Mouse (Mus musculus) lung, embryonic 14.5 days (tissue): ENCODE data around the gene Cdh23. TPM values are rescaled to one million over a fixed set of nuclear protein-coding genes. Genes with fewer than 3 reads are reported as not detected.

Source experiments
- ATAC-seq: fragments of 200-750 bp; cut with Nextera tagmentation; 2 replicates; pipeline ENCODE4 v1.8.0; 2017; ENCODE audit warnings: mild to moderate bottlenecking, moderate TSS enrichment, moderate library complexity; ENCODE audit not compliant: insufficient read depth
- DNase-seq: peaks from one replicate; pipeline ENCODE4 v3.0.0-alpha.2; 2015
- H3K27ac ChIP-seq: fragments of 300-500 bp; sonication (generic); 2 replicates; pipeline ENCODE4 v1.5.1; 2014; ENCODE audit warnings: low read depth, mild to moderate bottlenecking, moderate library complexity
- H3K27me3 ChIP-seq: fragments of 300-500 bp; sonication (generic); 2 replicates; pipeline ENCODE4 v1.6.1; 2014; ENCODE audit warnings: low read length, control low read depth; ENCODE audit not compliant: insufficient read depth
- H3K36me3 ChIP-seq: fragments of 300-500 bp; sonication (generic); 2 replicates; pipeline ENCODE4 v1.6.1; 2014; ENCODE audit warnings: control low read depth; ENCODE audit not compliant: insufficient read depth
- H3K4me1 ChIP-seq: fragments of 300-500 bp; sonication (generic); 2 replicates; pipeline ENCODE4 v1.6.1; 2014; ENCODE audit warnings: antibody characterized with exemption, control low read depth; ENCODE audit not compliant: insufficient read depth
- H3K4me2 ChIP-seq: fragments of 300-500 bp; sonication (generic); 2 replicates; pipeline ENCODE4 v1.6.1; 2014; ENCODE audit warnings: mild to moderate bottlenecking
- H3K4me3 ChIP-seq: fragments of 300-500 bp; sonication (generic); 2 replicates; pipeline ENCODE4 v1.5.1; 2014; ENCODE audit warnings: low read depth, low read length
- H3K9ac ChIP-seq: fragments of 300-500 bp; sonication (generic); 2 replicates; pipeline ENCODE4 v1.6.1; 2014
- H3K9me3 ChIP-seq: fragments of 300-500 bp; sonication (generic); 2 replicates; pipeline ENCODE4 v1.6.1; 2016; ENCODE audit warnings: low read depth, low read length, control low read depth
- CTCF ChIP-seq: IDR thresholded peaks from 2 replicates; pipeline ENCODE4 v1.5.1; 2016; ENCODE audit warnings: antibody characterized with exemption, low read depth
- WGBS: fragments of 180-500 bp; shearing (Covaris S2); extraction: QIAGEN DNeasy Blood & Tissue Kit; methylation state at CpG from one replicate; pipeline ENCODE4 v1.1.7; 2014; 5-methylcytosine and 5-hydroxymethylcytosine counted together
- polyA plus RNA-seq: library from polyadenylated mRNA; unstranded; fragments of >200 nt; fragmentation: Nextera tagmentation; extraction: Ambion mirVana; gene quantifications from 2 replicates; pipeline ENCODE4 v1.2.1, GENCODE M21; 2014

Cdh23 gene
- polyA plus RNA-seq, 1 experiment from 2014 or later: 0.26 TPM

GRCm38 (mm10) chr10:60592881-60593575 is 103.3 kb downstream of the Cdh23 start:
- no peak for DNase-seq
- Histone ChIP-seq H3K27ac (no peak overlapping the region), H3K9me3 (no peaks in the 10 kb centered on the region), H3K27me3 (no peaks in the 10 kb centered on the region), H3K4me2 (no peak overlapping the region), H3K36me3 (no peaks in the 10 kb centered on the region), H3K4me1 (no peaks in the 10 kb centered on the region), H3K4me3 (no peak overlapping the region), H3K9ac (no peak overlapping the region)
- WGBS: 27% methylated on average over 22 of the region's 22 CpGs
- TF ChIP-seq CTCF: no peak
- ATAC-seq: no peak

GRCm38 (mm10) chr10:60591281-60591680 is 105.0 kb downstream of the Cdh23 start:
- DNase-seq (no peak), ATAC-seq (no peak)
- Histone ChIP-seq H3K9me3 (no peaks in the 10 kb centered on the region), H3K4me2 (no peak overlapping the region), H3K4me3 (no peak overlapping the region), H3K4me1 (no peaks in the 10 kb centered on the region), H3K9ac (no peak overlapping the region), H3K36me3 (no peaks in the 10 kb centered on the region), H3K27me3 (no peaks in the 10 kb centered on the region), H3K27ac (no peak overlapping the region)
- no peak for TF ChIP-seq CTCF
- WGBS: 79% methylated on average over 1 of the region's 1 CpGs

- no peak overlapping the region for H3K27ac ChIP-seq
- TF ChIP-seq CTCF: no peak
- WGBS: 32% methylated on average over 7 of the region's 7 CpGs
- ATAC-seq (no peak), DNase-seq (no peak)
- H3K9me3 ChIP-seq: no peaks in the 10 kb centered on the region
- H3K4me1 ChIP-seq: no peaks in the 10 kb centered on the region
- H3K4me2 ChIP-seq: no peak overlapping the region
- H3K27me3 ChIP-seq: no peaks in the 10 kb centered on the region
- no peaks in the 10 kb centered on the region for H3K36me3 ChIP-seq
- H3K9ac ChIP-seq: no peak overlapping the region
- no peak overlapping the region for H3K4me3 ChIP-seq
Observed at GRCm38 (mm10) chr10:60590241-60590640, 106.0 kb downstream of the Cdh23 start.

GRCm38 (mm10) chr10:60585691-60586090 is 110.6 kb downstream of the Cdh23 start:
- H3K9ac ChIP-seq: no peak overlapping the region
- H3K9me3 ChIP-seq: no peaks in the 10 kb centered on the region
- H3K36me3 ChIP-seq: no peaks in the 10 kb centered on the region
- H3K4me3 ChIP-seq: no peak overlapping the region
- H3K27me3 ChIP-seq: no peaks in the 10 kb centered on the region
- no peaks in the 10 kb centered on the region for H3K4me1 ChIP-seq
- no peak for ATAC-seq
- H3K4me2 ChIP-seq: no peak overlapping the region
- WGBS: 68% methylated on average over 6 of the region's 6 CpGs
- no peak overlapping the region for H3K27ac ChIP-seq
- no peak for TF ChIP-seq CTCF
- no peak for DNase-seq

- Histone ChIP-seq H3K4me1 (no peaks in the 10 kb centered on the region), H3K4me2 (no peak overlapping the region), H3K4me3 (no peak overlapping the region), H3K27me3 (no peaks in the 10 kb centered on the region), H3K9me3 (no peaks in the 10 kb centered on the region; the same call in 1 of the 2 replicates), H3K36me3 (no peaks in the 10 kb centered on the region), H3K27ac (no peak overlapping the region), H3K9ac (no peak overlapping the region)
- WGBS: 59% methylated on average over 15 of the region's 15 CpGs
- DNase-seq (no peak), ATAC-seq (no peak)
- TF ChIP-seq CTCF: no peak
Observed at GRCm38 (mm10) chr10:60582956-60583355, 113.3 kb downstream of the Cdh23 start.

GRCm38 (mm10) chr10:60580666-60581065 is 115.6 kb downstream of the Cdh23 start:
- Histone ChIP-seq H3K4me2 (no peak overlapping the region), H3K27ac (no peak overlapping the region), H3K36me3 (no peaks in the 10 kb centered on the region), H3K4me1 (no peaks in the 10 kb centered on the region; the same call in 1 of the 2 replicates), H3K27me3 (no peaks in the 10 kb centered on the region), H3K4me3 (no peak overlapping the region), H3K9me3 (no peaks in the 10 kb centered on the region; the same call in 1 of the 2 replicates), H3K9ac (no peak overlapping the region)
- DNase-seq: no peak
- no peak for TF ChIP-seq CTCF
- 74% methylated on average over 15 of the region's 15 CpGs for WGBS
- ATAC-seq: no peak

- no peak for ATAC-seq
- H3K4me2 ChIP-seq: no peak overlapping the region
- WGBS: 74% methylated on average over 12 of the region's 12 CpGs
Observed at GRCm38 (mm10) chr10:60578738-60579538, 117.4 kb downstream of the Cdh23 start.

More at GRCm38 (mm10) chr10:60578738-60579538, 117.4 kb downstream of the Cdh23 start:
- H3K4me1 ChIP-seq: no peaks in the 10 kb centered on the region; the same call in 1 of the 2 replicates
- H3K27ac ChIP-seq: no peak overlapping the region
- no peaks in the 10 kb centered on the region for H3K36me3 ChIP-seq
- no peaks in the 10 kb centered on the region for H3K27me3 ChIP-seq
- H3K4me3 ChIP-seq: no peak overlapping the region
- no peak overlapping the region for H3K9ac ChIP-seq
- no peak for TF ChIP-seq CTCF
- H3K9me3 ChIP-seq: no peaks in the 10 kb centered on the region; the same call in 1 of the 2 replicates
- DNase-seq: no peak
